Mouse (Mus musculus): ENCODE data around the gene Ociad1. TPM values are rescaled to one million over a fixed set of nuclear protein-coding genes. Genes with fewer than 3 reads are reported as not detected.

The Ociad1 gene
- polyA plus RNA-seq, 1 experiment from 2014 or later, result 402 TPM

DNA sequence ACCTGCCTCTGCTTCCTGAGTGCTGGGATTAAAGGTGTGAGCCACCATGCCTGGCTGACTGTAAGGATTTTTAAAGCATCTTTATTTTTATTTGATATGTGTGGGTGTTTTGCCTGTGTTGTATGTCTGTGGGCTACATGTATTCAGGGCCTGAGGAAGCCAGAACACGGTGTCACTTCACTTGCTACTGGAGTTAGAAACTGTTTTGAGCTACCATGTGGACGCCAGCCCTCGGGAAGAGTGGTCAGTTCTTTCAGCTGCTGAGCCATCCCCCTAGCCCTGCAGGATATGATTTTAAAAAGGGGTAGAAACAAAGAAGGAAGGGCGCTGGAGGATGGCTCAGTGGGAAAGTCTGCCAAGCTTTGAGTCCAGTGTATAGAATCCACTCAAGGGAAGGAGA is 3.3 kb downstream of the Ociad1 start:
- H3K27ac ChIP-seq (ENCODE audit: low read depth, low read length), result no peak overlapping the region
- peaks cover 3% of the 10 kb centered on the region for H3K4me1 ChIP-seq (ENCODE audit: control insufficient read depth, insufficient read depth, low read depth, low read length)
- ATAC-seq, result no peak
- H3K27me3 ChIP-seq (replicated peaks; ENCODE audit: control insufficient read depth, insufficient read depth, low read length), result no peaks in the 10 kb centered on the region
- WGBS, result 78% methylated on average over 4 of the region's 4 CpGs
- no peak overlapping the region for H3K4me2 ChIP-seq (ENCODE audit: low read length)
- no peak overlapping the region for H3K9ac ChIP-seq (ENCODE audit: low read depth, low read length)
- no peak overlapping the region for H3K4me3 ChIP-seq (ENCODE audit: low read length)
- H3K36me3 ChIP-seq (ENCODE audit: control insufficient read depth, insufficient read depth, low read length), result peaks cover 12% of the 10 kb centered on the region; the same call in 1 of the 2 replicates
- no peaks in the 10 kb centered on the region for H3K9me3 ChIP-seq (ENCODE audit: control insufficient read depth, low read length)

DNA sequence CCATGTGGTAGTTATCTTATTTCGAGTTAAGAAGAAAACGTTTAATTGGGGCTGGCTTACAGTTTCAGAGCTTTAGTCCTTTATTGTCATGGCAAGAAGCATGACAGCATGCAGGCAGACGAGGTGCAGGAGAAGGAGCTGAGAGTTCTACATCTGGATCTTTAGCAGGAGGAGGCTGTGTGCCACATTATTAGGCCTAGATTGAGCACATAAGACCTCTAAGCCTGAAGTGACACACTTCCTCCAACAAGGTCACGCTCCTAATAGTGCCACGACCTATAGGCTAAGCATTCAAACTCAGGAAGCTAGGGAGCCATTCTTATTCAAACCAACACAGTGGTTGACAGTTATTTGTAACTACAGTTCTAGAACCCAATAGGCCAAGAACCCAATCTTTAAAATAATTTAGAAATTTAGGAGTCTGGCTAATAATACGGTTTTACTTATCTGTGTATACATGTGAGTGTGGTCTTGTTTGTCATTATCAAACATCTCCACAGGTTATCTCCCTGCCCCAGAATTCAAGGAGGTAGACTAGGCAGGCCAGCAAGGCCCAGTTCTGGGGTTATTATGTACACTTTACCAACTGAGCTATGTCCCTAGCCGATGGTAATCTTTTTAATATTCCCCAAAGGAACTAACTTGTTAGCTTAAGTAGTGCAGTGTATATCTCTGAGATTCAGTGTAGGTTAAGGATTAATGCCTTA is 9.2 kb downstream of the Ociad1 start:
- Histone ChIP-seq H3K27me3 (replicated peaks; ENCODE audit: control insufficient read depth, insufficient read depth, low read length) (no peaks in the 10 kb centered on the region), H3K4me3 (ENCODE audit: low read length) (no peak overlapping the region), H3K4me2 (ENCODE audit: low read length) (no peak overlapping the region), H3K36me3 (ENCODE audit: control insufficient read depth, insufficient read depth, low read length) (peaks cover 31% of the 10 kb centered on the region), H3K9me3 (ENCODE audit: control insufficient read depth, low read length) (no peaks in the 10 kb centered on the region), H3K4me1 (ENCODE audit: control insufficient read depth, insufficient read depth, low read depth, low read length) (no peaks in the 10 kb centered on the region), H3K27ac (ENCODE audit: low read depth, low read length) (no peak overlapping the region), H3K9ac (ENCODE audit: low read depth, low read length) (no peak overlapping the region)
- WGBS, result 90% methylated on average over 7 of the region's 7 CpGs
- ATAC-seq, result no peak

DNA sequence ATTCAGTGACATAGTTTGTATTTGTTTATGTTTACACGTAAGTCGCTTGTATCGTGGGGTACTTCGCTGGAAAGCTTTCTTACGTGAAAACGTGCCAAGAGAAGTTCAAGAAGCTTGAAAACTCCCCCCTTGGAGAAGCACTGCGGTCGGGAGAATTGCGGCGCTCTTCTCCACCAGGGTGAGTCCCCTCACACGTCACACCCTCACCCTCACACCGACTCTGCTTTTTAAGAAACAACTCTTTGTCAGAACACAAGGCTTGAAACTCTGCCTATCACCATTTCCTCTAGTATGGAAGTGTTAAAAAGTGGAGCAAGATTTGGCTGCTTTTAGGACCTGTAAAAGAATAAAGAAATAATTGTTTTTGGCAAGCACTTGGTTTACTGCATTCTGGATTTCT is 11.9 kb downstream of the Ociad1 start:
- peaks cover 35% of the 10 kb centered on the region for H3K36me3 ChIP-seq (ENCODE audit: control insufficient read depth, insufficient read depth, low read length)
- H3K4me1 ChIP-seq (ENCODE audit: control insufficient read depth, insufficient read depth, low read depth, low read length), result no peaks in the 10 kb centered on the region
- H3K9me3 ChIP-seq (ENCODE audit: control insufficient read depth, low read length), result no peaks in the 10 kb centered on the region
- H3K4me3 ChIP-seq (ENCODE audit: low read length), result no peak overlapping the region
- no peak overlapping the region for H3K9ac ChIP-seq (ENCODE audit: low read depth, low read length)
- 86% methylated on average over 12 of the region's 12 CpGs for WGBS
- H3K4me2 ChIP-seq (ENCODE audit: low read length), result no peak overlapping the region
- H3K27ac ChIP-seq (ENCODE audit: low read depth, low read length), result no peak overlapping the region
- no peak for ATAC-seq
- H3K27me3 ChIP-seq (replicated peaks; ENCODE audit: control insufficient read depth, insufficient read depth, low read length), result no peaks in the 10 kb centered on the region

DNA sequence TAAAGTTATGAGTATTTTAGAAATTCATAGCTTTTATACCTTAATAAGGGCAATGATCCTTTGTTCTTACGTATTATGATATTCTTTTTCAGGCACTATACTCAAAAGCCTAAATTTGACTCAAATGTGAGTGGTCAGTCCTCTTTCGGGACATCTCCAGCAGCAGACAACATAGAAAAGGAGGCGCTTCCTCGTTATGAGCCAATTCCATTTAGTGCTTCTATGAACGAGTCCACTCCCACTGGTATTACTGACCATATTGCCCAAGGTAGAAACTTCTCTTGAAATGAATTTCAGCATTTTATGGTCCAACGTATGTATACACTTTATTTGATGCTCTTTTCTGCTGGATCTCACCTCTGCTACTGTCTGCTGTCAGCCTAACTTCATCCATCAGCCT is 13.9 kb downstream of the Ociad1 start:
- Histone ChIP-seq H3K27ac (ENCODE audit: low read depth, low read length) (no peak overlapping the region), H3K4me1 (ENCODE audit: control insufficient read depth, insufficient read depth, low read depth, low read length) (no peaks in the 10 kb centered on the region), H3K9ac (ENCODE audit: low read depth, low read length) (no peak overlapping the region), H3K27me3 (replicated peaks; ENCODE audit: control insufficient read depth, insufficient read depth, low read length) (no peaks in the 10 kb centered on the region), H3K9me3 (ENCODE audit: control insufficient read depth, low read length) (no peaks in the 10 kb centered on the region), H3K4me2 (ENCODE audit: low read length) (no peak overlapping the region), H3K4me3 (ENCODE audit: low read length) (no peak overlapping the region), H3K36me3 (ENCODE audit: control insufficient read depth, insufficient read depth, low read length) (peaks cover 31% of the 10 kb centered on the region)
- WGBS, result 97% methylated on average over 6 of the region's 6 CpGs
- ATAC-seq, result no peak

DNA sequence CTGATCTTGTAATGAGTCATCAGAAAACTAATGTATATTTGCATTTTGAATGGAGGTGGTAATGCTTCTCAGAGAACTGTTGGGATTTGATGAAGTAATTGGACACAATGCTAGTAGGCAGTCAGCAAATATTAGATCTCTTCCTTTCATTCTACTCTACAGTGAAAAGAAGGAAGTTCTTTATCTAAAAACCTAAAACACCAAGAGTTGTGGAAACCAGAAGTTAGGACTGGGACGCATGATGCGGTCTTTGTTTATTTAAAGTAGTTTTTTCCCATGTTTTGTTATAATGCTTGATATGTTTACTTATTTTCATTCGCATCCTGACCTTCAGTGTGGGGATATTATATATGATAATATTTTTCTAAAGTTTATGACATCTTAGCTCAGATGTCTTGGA is 14.7 kb downstream of the Ociad1 start:
- WGBS, result 93% methylated on average over 3 of the region's 3 CpGs

DNA sequence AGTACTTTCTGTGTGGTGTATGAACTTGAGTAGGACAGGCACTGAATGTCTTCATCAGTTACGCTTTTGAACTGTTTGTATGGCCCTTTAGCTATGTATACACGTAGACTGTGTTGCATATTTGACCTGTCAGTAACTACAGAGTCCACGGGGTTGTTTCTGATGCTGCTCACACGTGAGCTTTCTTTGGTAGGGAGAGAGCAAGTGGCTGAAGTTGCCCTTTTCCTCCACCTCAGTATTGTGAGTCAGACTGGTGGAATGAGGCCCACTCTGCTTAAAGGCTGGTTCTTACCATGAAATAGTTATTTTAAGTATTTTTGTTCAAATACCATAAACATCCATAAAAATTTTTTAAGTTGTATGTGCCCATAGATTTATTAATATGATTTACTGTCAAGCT is 16.9 kb downstream of the Ociad1 start:
- H3K27ac ChIP-seq (ENCODE audit: low read depth, low read length), result no peak overlapping the region
- no peaks in the 10 kb centered on the region for H3K9me3 ChIP-seq (ENCODE audit: control insufficient read depth, low read length)
- no peak overlapping the region for H3K4me3 ChIP-seq (ENCODE audit: low read length)
- no peak overlapping the region for H3K9ac ChIP-seq (ENCODE audit: low read depth, low read length)
- peaks cover 34% of the 10 kb centered on the region for H3K36me3 ChIP-seq (ENCODE audit: control insufficient read depth, insufficient read depth, low read length)
- H3K4me2 ChIP-seq (ENCODE audit: low read length), result no peak overlapping the region
- no peaks in the 10 kb centered on the region for H3K27me3 ChIP-seq (replicated peaks; ENCODE audit: control insufficient read depth, insufficient read depth, low read length)
- H3K4me1 ChIP-seq (ENCODE audit: control insufficient read depth, insufficient read depth, low read depth, low read length), result no peaks in the 10 kb centered on the region
- WGBS, result 87% methylated on average over 4 of the region's 4 CpGs
- ATAC-seq, result no peak

More for the DNA sequence above, 14.7 kb downstream of the Ociad1 start:
- no peak for ATAC-seq
- Histone ChIP-seq H3K4me2 (ENCODE audit: low read length) (no peak overlapping the region), H3K4me1 (ENCODE audit: control insufficient read depth, insufficient read depth, low read depth, low read length) (no peaks in the 10 kb centered on the region), H3K27ac (ENCODE audit: low read depth, low read length) (no peak overlapping the region), H3K36me3 (ENCODE audit: control insufficient read depth, insufficient read depth, low read length) (peaks cover 28% of the 10 kb centered on the region), H3K27me3 (replicated peaks; ENCODE audit: control insufficient read depth, insufficient read depth, low read length) (no peaks in the 10 kb centered on the region), H3K4me3 (ENCODE audit: low read length) (no peak overlapping the region), H3K9me3 (ENCODE audit: control insufficient read depth, low read length) (no peaks in the 10 kb centered on the region), H3K9ac (ENCODE audit: low read depth, low read length) (no peak overlapping the region)

DNA sequence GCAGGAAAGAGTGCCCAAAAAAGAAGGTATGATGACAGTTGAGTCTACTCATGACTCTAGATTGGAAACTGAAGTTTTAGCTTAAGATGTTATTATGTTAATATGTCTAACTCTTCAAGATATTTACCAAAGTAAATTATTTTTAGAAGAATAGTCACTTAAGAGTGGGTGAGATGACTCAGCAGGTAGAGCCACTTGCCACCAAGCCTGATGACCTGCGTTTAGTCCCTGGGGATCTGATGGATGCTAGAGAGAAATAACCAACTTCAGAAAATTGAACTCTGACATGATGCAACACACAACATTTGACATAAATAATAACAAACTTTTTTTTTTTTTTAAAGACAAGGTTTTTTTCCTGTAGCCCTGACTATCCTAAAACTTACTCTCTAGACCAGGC is 17.8 kb downstream of the Ociad1 start:
- H3K36me3 ChIP-seq (ENCODE audit: control insufficient read depth, insufficient read depth, low read length), result peaks cover 38% of the 10 kb centered on the region
- H3K4me2 ChIP-seq (ENCODE audit: low read length), result no peak overlapping the region
- no peaks in the 10 kb centered on the region for H3K9me3 ChIP-seq (ENCODE audit: control insufficient read depth, low read length)
- ATAC-seq, result no peak
- H3K27me3 ChIP-seq (replicated peaks; ENCODE audit: control insufficient read depth, insufficient read depth, low read length), result no peaks in the 10 kb centered on the region
- H3K4me1 ChIP-seq (ENCODE audit: control insufficient read depth, insufficient read depth, low read depth, low read length), result no peaks in the 10 kb centered on the region
- no peak overlapping the region for H3K9ac ChIP-seq (ENCODE audit: low read depth, low read length)
- 90% methylated on average over 1 of the region's 1 CpGs for WGBS
- H3K4me3 ChIP-seq (ENCODE audit: low read length), result no peak overlapping the region
- no peak overlapping the region for H3K27ac ChIP-seq (ENCODE audit: low read depth, low read length)

DNA sequence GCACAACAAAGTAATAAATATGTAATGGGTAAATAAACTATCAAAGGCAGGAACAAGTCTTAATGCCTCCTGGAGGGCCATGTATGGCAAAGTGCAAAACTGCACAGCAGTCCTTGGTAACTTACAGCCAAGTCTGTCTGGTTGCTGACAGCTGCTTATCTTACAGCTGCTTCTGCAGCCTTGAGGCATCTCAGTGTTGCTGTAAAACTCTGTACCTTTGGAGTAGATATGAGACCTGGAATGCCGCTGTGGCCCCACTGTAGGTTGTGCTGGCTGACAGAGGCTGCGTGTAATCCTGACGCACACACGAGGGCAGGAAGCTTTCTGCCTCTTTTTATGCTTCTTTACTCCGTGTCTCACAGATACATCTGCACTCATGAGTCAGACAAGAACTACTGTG is 18.9 kb downstream of the Ociad1 start:
- peaks cover 33% of the 10 kb centered on the region for H3K36me3 ChIP-seq (ENCODE audit: control insufficient read depth, insufficient read depth, low read length)
- H3K27ac ChIP-seq (ENCODE audit: low read depth, low read length), result no peak overlapping the region
- no peak for ATAC-seq
- 93% methylated on average over 5 of the region's 5 CpGs for WGBS
- H3K27me3 ChIP-seq (replicated peaks; ENCODE audit: control insufficient read depth, insufficient read depth, low read length), result no peaks in the 10 kb centered on the region
- H3K9ac ChIP-seq (ENCODE audit: low read depth, low read length), result no peak overlapping the region
- H3K4me1 ChIP-seq (ENCODE audit: control insufficient read depth, insufficient read depth, low read depth, low read length), result no peaks in the 10 kb centered on the region
- no peak overlapping the region for H3K4me3 ChIP-seq (ENCODE audit: low read length)
- no peaks in the 10 kb centered on the region for H3K9me3 ChIP-seq (ENCODE audit: control insufficient read depth, low read length)
- H3K4me2 ChIP-seq (ENCODE audit: low read length), result no peak overlapping the region

DNA sequence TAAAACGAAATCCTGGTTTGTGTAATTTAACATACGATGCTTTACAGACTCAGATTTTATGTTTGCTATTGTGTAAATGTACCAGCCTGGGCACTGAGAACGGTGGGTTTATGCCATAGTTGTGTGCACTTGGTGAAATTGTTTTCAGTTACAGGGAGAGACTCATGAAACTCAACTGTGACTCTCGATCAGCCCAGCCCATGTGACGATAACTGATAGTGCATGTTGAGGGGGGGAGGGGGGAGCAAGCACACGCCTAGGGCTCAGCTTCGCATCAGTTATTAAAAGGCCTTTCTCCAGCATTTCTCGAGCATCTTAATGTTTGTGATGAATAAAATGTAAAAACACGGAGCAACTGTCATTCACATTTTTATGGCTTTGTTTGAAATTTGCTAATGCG is 21.0 kb downstream of the Ociad1 start:
- Histone ChIP-seq H3K27ac (ENCODE audit: low read depth, low read length) (no peak overlapping the region), H3K9ac (ENCODE audit: low read depth, low read length) (no peak overlapping the region), H3K27me3 (replicated peaks; ENCODE audit: control insufficient read depth, insufficient read depth, low read length) (no peaks in the 10 kb centered on the region), H3K4me1 (ENCODE audit: control insufficient read depth, insufficient read depth, low read depth, low read length) (no peaks in the 10 kb centered on the region), H3K4me3 (ENCODE audit: low read length) (no peak overlapping the region), H3K36me3 (ENCODE audit: control insufficient read depth, insufficient read depth, low read length) (peaks cover 22% of the 10 kb centered on the region), H3K4me2 (ENCODE audit: low read length) (no peak overlapping the region), H3K9me3 (ENCODE audit: control insufficient read depth, low read length) (no peaks in the 10 kb centered on the region)
- 94% methylated on average over 10 of the region's 10 CpGs for WGBS
- ATAC-seq, result no peak

All from hindbrain, embryonic 16.5 days (tissue).